Mouse (Mus musculus) ES-E14 (cell line): Measurements from ENCODE around the gene Carhsp1.

Experiments
- CHD2 ChIP-seq: IDR thresholded peaks from 2 replicates; pipeline ENCODE4 v1.6.1; 2014; ENCODE audit warnings: mild to moderate bottlenecking, low read depth, low read length, inconsistent platforms
- HCFC1 ChIP-seq: IDR thresholded peaks from 2 replicates; pipeline ENCODE4 v1.6.1; 2012; ENCODE audit warnings: low read length, inconsistent platforms, borderline replicate concordance; ENCODE audit not compliant: insufficient read depth
- MAFK ChIP-seq: IDR thresholded peaks from 2 replicates; pipeline ENCODE4 v1.6.1; 2014; ENCODE audit warnings: mild to moderate bottlenecking, low read depth, low read length, inconsistent platforms; ENCODE audit not compliant: insufficient read depth
- ZC3H11A ChIP-seq: IDR thresholded peaks from 2 replicates; pipeline ENCODE4 v1.6.1; 2012; ENCODE audit warnings: low read depth, mild to moderate bottlenecking, inconsistent platforms, low read length, borderline replicate concordance
- ZNF384 ChIP-seq: IDR thresholded peaks from 2 replicates; pipeline ENCODE4 v1.6.1; 2012; ENCODE audit warnings: low read depth, low read length, inconsistent platforms

DNA sequence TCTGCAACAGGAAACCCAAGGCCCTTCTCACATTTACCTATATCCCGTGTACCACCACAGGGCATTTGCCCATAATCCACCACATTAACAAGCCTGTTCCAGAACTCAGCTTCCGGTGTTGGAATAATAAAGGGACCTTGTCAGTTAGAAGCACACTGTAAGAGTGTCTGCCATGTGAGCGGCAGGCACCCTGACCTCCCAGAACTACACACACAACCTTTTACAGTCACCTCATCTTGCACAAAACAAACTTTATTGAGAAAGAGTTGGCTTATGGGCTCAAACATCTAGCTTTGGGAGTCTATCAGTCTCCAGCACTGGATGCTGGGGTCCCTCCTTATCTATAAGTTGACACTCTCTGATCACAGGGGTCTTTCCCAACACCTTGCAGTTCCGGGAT is 13.6 kb downstream of the Carhsp1 start:
- TF ChIP-seq MAFK (no peak), ZNF384 (no peak), CHD2 (no peak), HCFC1 (no peak), ZC3H11A (no peak)
